Mouse (Mus musculus) c-Kit-positive CD71-positive TER-119-positive erythroid progenitor cells, embryonic 14.5 days (primary cell): ENCODE data around the gene Rnf216.

Experiments
- DNase-seq: peaks from one replicate; pipeline ENCODE4 v3.0.0-alpha.2; 2013; ENCODE audit warnings: low spot score

The Rnf216 gene

DNA sequence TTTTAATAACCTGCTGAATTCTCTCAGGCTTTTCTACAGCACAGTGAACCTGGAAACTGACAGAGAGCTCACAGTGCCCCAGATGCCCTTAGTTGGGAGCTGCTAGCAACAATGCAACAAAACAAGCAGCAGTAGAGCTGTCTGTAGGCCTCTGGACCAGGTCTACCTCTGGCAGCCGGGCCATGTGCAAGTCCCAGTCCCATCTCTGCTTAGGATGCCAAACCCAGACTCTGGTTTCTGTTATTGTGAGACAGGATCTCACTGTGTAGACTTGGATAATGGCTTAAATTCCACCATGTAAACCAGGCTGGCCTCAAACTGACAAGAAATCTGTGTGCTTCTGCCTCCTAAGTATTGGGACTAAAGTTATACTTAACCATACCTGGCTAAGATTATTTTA lies 11.2 kb downstream of the Rnf216 start:
- no peak for DNase-seq

DNA sequence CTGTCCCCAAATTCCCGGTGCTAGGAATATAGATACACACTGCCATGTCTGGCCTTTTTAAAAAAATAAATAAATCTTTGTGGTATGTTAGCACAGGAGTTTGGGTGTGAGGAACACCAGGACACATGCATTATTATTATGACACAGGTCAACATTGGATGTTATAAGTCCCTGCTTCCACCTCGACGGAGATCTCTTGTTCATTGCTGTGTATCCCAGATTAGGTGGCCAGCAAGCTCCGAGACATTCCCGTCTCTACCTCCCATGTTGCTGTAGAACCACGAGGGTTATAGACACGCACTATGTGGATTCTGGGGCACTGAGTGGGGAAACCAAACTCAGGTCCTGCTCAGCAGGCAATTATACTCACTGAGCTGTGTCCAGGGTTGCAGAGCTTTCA lies 17.5 kb downstream of the Rnf216 start:
- DNase-seq = no peak

DNA sequence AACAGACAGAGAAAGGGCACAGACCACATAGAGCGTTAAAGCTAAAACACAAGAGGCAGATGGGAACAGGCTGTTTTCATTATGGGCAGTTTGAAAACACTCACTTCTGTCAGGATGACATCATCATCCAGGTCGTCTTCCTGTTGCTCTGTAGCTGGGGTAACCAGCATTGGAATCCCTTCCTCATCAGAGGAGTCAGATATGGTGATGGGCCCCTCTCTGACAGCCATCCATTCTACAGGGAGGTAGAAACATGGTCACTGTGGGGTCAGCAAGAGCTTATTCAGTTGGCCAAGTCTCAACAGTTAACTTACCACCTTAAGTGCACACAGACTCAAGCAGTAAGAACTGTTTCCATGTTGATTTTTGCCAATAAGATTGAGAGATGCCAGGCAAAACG lies 19.9 kb downstream of the Rnf216 start:
- no peak for DNase-seq

DNA sequence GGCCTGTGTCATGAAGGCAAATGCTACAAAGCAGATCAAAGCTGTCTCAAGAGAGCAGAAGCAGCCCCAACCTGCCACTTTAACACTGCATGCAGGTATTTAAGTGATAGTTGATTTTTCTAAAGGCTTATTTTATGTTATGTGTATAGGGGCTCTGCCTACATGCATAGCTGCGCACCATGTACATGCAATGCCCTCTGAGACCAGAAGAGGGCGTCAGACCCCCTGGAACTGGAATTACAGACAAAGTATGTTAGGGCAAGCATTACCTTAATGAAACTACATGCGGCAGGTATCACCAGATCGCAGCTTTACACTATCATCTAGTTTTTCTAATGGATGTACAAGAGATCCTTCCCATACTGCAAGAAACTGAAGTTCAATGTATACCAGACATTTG lies 27.9 kb downstream of the Rnf216 start:
- peak; percentile 51 for DNase-seq

DNA sequence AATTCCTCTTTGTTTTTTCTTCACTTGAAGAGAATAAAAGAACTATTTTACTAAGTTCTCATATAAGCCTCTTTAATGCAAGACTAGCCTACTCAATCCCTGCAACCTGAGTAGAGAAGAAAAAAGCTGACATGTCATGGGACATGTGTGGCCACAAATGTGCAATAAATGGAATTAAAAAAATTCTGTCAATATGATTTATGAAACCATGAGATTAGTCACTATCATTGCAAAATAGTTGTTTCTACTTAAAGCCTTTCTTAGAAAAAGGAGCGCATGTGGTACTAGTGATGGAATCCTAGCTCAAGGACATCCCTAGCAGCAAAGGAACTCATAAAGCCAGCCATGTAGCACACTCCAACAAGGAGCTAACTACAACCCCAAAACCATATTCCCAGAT lies 33.0 kb downstream of the Rnf216 start:
- no peak for DNase-seq

DNA sequence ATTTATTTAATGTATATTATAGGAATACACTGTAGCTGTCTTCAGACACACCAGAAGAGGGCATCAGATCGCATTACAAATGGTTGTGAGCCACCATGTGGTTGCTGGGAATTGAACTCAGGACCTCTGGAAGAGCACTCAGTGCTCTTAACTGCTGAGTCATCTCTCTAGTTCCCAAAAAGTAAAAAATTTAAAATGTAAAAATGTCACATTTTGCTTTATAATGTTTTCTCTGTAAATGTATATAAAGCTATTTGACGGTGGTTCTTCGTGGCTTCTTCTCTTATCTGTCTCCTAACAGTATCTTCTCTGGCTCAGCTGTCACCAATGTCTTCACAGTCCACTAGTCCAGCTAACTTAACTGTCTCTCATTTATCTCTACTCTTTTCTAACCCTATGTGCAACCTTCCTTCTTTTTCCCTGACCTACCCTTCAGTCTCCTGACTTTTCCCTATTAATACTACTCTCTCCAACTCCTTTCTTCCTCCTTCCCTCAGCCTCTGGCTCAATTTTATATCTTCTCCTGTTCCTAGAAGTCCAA lies 36.1 kb downstream of the Rnf216 start:
- DNase-seq = no peak

DNA sequence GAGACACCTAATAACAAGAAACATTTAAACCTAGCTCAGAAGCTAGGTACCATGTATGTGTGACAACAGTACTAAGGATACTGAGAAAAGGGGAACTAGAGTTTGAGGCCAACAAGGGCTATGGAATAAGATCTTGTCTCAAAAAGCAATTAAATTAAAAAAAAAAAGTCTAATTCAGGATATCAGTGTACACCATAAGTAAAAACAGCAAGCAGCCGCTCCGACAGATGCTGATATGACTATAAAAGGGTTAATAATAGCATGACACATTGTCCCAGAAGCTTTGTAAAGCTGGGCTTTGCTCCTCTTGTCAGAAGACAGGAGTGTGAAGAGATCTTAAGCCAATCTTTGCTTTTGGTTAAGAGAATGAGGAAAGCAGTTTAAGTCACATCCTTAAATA lies 36.8 kb downstream of the Rnf216 start:
- no peak for DNase-seq

DNA sequence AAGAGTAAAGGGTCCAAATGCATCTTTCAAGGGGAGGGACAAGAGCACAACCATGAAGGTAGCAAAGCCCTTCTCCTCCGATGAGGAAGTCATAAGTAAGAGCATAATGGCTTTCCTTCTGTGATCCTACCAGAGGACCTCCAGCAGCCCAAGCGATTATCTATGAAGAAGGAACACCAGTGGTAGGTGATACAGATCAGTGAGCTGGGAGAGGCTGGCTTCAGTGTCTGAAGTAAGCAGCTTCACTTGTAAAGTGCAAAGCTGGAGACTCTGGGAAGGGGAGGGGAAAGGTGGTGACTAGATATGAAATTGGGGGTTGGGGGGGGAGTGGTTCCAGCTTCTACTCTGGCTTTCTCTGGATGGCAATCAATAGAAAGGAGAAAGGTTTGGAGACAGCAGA lies 43.7 kb downstream of the Rnf216 start:
- no peak for DNase-seq

DNA sequence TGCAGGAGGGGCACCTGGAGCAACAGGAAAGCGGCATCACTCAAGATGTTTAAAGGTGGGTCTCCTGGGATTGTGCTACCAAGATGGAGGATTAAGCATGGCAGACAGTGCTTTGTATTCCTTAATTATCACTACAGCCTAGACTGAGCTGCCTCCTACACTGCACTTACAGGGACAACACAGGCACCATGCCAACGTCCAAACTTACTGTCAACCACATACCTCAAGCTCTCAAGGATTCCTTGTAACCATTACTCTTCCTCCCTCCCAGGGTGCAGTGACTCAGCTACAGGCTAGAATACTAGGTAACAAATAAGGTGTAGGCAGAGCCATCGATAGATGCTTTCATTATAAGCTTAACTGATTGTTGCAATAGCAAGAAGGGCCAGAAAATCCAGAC lies 44.4 kb downstream of the Rnf216 start:
- no peak for DNase-seq

DNA sequence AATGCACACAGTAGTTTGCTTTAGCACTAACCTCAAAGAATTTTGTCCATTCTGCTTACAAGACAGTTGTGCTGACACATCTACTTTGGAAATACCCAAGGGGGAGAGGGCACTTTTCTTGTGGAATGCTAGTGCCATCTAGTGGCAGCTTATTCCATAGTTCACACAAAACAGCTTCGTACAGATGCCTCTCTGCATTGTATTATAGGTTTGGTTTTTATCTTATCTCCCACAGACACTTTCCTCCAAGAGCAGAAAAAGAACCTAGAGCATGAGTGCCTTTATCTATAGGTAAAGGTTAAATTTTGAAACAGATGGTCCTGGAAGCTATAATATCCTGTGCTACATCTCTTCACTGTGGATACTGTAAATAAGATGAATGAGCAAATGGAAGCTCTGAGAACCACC lies 46.2 kb downstream of the Rnf216 start:
- DNase-seq = peak; percentile 91

DNA sequence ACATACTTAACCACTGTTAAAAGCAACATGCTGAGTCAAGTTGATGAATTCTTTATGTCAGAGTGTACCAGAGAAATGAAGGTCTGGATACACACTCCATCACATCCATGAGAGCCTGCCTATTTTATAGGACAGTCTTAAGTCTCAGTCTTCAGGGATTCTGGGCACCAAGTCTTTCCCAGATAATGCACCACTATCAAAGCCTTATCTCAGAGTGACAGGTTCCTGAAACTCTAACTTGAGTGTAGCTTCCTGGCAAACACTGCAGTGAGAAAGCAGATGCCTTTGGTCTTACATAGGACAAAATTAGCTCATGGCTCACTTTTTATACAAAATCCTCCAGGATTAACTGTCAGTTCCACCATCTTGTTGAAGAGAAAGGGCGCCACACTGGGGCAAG lies 46.7 kb downstream of the Rnf216 start:
- peak; percentile 60 for DNase-seq

DNA sequence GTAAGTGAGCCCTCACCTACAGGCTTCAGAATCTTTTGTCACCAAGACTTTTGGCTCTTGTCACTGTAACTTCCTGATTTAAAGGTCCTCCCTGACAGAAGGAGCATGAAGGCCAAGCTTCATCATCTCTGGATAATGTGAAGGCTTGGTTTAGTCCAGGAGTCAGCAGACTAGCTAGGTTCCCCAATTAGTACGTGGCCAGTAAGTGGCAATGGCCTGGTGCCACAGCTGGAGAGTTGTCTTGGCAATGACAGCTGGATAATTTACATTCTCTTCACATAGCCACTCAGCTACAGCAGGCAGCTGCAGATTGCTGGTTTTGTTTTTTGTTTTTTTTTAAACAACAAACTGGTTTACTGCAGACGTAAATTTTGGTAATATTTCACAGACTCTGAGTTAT lies 47.6 kb downstream of the Rnf216 start:
- no peak for DNase-seq

DNA sequence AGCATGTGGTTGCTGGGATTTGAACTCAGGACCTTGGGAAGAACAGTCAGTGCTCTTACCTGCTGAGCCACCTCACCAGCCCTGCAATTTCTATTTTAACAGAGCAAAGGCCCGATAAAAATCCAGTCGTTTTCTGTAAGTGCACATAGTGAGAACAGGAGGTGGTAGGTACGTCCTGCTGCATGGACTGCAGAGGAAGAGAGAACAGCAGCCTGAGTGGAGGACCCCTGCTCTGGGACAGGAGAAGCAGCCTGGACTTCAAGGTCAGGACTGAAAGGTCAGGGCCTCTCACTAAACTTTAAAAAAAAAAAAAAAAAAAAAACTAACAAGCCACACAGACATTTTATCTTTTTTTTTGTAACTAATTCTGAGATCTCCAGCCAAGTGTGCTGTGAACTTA lies 50.5 kb downstream of the Rnf216 start:
- no peak for DNase-seq

DNA sequence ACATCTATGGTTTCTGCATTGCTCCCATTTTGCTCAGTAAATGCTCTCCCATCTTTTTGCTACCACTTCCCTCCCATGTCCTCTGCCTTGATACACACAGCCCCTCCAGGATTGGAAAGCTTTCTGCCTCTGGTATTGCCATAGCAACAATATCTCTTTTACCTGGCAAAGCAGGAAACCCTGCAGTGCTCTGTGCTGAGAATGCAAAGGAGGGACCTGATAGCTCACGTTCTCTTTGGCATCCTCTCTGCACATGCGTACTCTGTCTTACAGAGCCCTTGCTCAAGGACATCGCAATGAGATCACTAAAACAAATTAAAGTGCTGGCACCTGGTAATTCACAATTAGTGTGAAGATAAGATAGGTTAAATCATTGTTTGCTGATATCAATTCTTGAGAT lies 51.3 kb downstream of the Rnf216 start:
- DNase-seq = no peak

DNA sequence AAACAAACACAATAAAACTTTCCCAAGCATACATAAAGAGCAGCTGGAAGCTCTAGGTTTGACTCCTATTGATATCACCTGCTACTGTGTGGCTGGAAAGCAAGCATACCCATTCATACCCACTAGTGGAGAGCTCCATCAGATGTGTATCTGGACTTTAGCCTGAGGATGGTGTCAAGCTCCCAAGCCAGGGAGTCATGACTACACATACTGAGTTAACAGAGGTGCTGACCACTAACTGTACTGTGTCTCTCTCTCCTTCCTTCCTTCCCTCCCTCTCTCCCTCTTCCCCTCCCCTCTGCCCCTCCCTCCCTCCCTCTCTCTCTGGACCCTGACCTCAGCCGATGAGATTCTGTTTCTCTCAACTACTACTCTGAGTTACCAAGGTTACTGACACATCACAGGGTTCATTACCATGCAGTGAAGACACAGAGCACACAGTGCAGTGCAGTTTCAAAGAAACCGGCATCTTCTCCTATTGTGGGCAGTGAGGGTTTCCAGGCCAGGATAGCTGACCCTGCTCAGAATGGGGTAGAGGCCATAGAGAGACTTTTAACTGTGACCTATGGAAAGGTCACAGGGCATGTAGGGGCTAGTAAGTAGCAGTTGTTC lies 51.9 kb downstream of the Rnf216 start:
- no peak for DNase-seq

DNA sequence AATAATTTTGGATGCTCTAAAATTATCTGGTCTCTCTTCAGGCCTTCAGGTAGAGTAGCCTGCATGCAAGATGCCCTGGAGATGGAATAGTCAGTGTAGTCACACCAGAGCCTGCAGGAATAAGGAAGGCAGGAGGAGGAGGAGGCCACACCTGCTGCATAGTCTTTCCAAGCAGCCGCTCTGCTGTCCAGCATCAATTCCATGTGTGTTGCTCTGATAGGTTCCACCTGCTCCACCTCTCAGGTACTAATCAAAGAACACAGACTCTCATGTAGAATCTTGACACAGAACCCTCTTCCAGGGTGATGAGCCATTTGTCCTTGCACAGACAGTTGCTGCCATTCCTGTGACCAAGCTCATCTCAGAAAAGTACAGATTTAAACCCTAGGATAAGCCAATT lies 52.8 kb downstream of the Rnf216 start:
- no peak for DNase-seq

DNA sequence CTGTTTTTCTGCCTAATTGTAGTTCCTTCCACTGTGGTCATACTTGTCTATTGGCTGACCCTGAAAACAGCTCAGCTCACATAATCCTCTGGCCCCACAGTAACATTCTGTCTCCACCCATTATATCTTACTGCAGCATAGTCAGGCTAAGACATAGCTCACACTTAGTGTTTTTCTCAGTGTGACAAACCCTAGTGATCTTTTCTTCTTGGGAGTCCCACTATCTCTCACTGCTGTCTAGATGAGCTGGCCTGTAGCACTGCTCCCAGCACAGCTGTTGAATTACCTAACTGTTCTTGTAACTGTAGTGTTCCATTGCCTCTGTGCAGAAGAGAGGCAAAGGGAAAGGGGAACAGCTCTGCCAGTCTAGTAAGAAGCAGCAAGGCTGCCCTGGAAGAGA lies 53.6 kb downstream of the Rnf216 start:
- peak; percentile 64 for DNase-seq

DNA sequence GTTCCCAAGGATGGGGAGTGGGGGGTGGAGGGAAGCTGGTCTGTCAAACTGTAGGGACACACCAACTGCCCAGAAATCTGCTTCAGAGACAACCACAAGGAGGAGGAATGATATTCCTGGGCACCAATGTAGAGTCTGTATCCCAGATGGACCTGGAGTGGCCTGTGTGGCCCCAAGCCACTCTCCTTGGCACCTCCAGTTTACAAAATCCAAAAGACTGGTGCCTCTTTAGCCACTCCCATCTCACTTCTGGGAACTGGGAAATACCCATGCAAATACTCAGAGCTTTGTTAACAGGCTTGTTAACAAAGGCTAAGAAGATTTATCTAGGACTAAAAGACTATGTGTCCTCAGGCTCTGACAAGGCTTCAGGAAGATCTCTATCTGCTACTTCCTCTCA lies 54.1 kb downstream of the Rnf216 start:
- DNase-seq = no peak

DNA sequence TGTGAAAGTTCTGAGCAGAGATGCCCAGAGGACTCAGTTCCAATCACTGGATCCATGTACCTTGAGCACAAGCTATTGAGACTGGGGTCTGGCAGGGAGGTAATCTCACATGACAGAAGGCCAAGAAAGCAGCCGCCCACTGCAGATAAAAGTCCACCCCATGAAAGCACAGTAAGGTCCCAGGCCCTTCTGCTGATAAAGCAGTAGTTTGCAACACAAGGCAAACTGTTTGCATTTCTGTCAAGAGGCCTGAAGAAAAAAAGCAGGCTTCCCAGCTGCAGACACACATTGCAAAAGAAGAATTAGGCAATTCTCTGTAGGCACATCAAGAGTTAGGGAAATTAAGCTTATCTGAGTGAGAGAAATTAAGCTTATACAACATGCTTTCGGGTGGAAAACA lies 54.6 kb downstream of the Rnf216 start:
- DNase-seq = peak; percentile 89

DNA sequence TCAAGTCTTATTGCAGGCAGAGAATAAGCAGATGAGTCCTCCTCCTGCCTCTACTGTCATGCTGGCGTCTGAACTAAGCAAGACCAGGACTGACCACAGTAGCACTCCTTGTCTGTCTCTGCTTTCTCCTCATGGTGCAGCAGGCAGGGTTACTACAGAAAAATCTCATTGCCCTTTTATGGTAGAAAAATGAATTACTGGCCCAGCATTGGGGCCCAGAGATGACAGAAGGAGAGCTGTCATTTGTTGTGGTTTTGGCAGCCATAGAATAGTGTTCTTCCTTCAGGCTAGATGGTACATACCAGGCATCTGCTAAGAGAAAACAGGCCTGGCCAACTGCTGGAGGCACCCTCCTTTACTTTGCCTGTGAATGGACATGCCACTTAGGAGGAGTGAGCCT lies 55.0 kb downstream of the Rnf216 start:
- DNase-seq = no peak

DNA sequence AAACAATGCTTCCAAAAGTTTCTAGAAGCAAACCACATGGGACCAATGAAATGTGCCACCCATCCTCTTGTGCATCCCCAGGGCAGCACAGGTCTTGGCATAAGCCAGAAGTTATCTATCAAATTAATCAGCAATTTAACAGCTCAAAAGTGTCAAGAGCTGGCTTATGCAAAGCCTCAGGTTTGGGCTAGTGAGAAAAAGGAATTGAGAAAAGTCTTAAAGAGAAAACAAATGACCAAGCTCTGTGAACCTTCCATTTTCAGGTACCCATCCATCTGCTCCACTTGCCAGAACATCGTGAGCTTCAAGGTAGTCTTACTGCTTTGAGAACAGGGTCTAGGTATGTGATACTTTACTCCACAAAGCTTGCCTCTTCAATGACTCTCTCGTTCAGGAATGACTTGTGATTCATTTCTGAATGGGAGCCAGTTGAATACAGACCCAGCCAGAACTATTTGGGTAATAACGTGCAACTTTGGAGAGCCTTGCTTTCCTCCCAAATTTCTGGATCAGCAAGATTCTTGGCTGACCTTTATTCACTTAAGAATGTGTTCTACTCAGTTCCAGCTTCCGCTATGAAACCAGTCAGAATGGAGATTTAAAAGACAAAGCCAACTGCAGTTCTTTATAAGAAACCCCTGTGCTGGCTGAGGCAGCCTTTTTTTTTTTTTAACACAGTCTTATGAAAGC lies 56.5 kb downstream of the Rnf216 start:
- no peak for DNase-seq

DNA sequence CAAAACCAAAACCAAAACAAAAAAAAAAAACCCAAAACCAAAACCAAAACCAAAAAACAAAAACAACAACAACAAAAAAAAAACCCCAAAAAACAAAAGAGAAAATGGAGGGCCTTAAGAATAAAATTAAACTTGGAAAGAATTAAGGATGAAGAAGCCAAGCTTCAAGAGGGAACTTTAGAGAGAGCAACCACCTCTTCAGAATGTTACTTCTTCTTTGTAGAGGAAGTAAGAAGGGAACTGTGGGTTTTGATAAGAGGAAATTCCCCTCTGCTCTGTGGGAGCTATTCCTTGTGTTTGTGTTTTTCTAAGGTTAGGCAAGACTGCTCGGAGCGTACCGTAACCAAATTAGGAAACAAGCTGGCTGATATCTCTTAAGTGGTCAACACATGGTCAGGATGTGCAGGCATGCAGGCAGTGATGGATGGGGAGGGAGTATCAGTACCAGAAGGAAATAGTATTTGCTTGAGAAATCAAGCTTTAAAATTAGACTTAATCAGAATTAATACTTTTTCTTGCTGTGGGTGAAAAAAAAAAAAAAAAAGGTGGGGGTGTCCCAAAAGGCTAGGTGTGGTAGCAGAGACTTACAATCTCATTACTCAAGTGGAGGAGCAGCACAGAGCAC lies 57.2 kb downstream of the Rnf216 start:
- DNase-seq = no peak

DNA sequence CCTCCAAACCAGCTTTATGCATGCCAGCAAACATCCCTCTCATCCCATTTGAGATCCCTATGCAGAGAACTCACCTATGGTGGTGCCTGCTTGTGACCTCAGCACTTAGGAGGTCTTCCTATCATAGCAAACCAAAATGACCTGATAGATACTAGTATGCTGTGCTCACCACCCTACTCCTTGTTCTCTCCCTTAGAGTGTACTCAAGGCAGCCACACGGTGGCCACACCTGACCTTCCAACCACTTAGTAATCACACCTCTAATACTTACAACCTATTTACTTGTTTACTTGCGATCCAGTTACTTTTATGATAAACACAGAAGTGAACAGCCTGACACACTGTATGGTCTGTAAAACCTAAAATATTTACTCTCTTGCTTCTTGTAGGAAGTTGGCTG lies 58.1 kb downstream of the Rnf216 start:
- DNase-seq = no peak
